Mouse (Mus musculus): ENCODE results near the gene Zfp607a. TPM values are rescaled to one million over a fixed set of nuclear protein-coding genes. Genes with fewer than 3 reads are reported as not detected.

Zfp607a gene
- polyA plus RNA-seq, 2 experiments = 0.59 to 0.84 TPM

DNA sequence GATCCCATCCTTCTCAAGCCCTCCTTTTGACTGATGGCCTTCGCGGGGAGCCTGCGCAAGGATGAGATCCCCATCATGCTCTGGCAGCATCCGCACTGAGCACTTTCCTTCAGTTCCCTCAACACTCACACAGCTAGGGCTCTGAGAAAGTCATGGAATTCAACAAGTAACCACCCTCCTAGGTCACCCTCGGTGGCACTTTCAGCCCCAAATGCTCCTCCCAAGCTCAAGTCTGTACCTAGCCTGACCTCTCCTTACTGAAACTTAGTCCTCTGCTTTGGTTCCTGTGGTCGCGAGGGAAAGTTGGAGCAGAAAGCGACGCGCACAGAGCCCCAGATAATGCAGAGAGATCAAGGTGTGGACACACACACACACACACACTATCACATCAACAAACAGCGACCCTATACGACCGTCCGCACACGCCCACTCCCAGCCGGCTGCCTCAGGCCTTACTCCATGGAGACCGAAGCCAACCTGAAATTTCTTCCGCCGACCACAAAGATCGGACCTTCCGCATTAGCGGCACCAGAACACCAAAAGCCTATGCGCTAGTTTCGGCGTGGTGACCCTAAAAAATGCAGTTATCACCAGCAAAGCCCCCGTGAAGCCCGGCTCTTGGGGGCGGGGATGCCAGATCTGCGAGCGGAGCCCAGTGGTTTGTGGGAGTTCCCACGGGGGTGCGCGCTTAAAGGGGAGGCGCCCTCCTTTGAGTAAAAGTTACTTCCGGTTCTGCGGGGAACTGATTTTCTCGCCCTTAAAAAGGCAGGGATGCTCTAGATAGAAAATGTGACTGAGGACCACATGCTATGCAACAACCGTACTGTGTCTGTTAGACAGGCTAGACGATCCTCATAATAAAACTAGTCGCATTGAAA lies 71.7 kb downstream of the Zfp607a start, which contains the start of gene Zfp974:
TSS of gene Zfp974 (minus strand) at position 643 of the 878 bp plus-strand sequence.
- DNase-seq (ENCODE audit: low read depth in 3 of 3, low spot score in 3 of 3) (peak in 2 of 3 experiments; percentile 2 to 33), ATAC-seq (ENCODE audit: insufficient read depth) (peak; percentile 50; the same call in 1 of the 2 replicates)
- peak within 1 kb of the TSS; percentile 58 to 82 for H3K4me3 ChIP-seq (ENCODE audit: insufficient read depth in 1 of 2, low read depth in 2 of 2, low read length in 2 of 2)
- TF ChIP-seq CTCF (IDR thresholded peaks at IDR 0.05; ENCODE audit: low read depth) (no peak), EP300 (IDR thresholded peaks at IDR 0.05; ENCODE audit: low read depth) (no peak)
- H3K27me3 ChIP-seq (ENCODE audit: control insufficient read depth, insufficient read depth, low read length) = no peaks in the 10 kb centered on the region
- WGBS (ENCODE audit: insufficient replicate concordance) = 7% methylated on average over 40 of the region's 40 CpGs
- peak within 1 kb of the TSS; percentile 57 for H3K9ac ChIP-seq (replicated peaks)
- peak within 1 kb of the TSS; percentile 66 for H3K4me2 ChIP-seq (ENCODE audit: low read depth)
- H3K9me3 ChIP-seq (ENCODE audit: control insufficient read depth, low read length) = no peaks in the 10 kb centered on the region
- no peaks in the 10 kb centered on the region for H3K36me3 ChIP-seq (replicated peaks; ENCODE audit: control insufficient read depth, insufficient read depth, low read depth)
- H3K4me1 ChIP-seq (replicated peaks; ENCODE audit: control insufficient read depth in 2 of 2, insufficient read depth in 2 of 2, low read length in 1 of 2) = peaks cover 4 to 10% of the 10 kb centered on the region in 2 experiments
- H3K27ac ChIP-seq = no peak within 1 kb of the TSS

Other genes with a start within 250 kb of the Zfp607a start
- 0.05 TPM in 1 of 2 replicates, not detected in the other for gene Ttc9b, start 203.6 kb upstream of the Zfp607a start, polyA plus RNA-seq (2012; rRNA removed)
- not detected in 2 replicates for gene Ttc9b, start 203.6 kb upstream of the Zfp607a start, polyA plus RNA-seq (2014; fragmentation: Nextera tagmentation; extraction: Ambion mirVana)
- gene Map3k10, start 182.9 kb upstream of the Zfp607a start, polyA plus RNA-seq (2012; rRNA removed) = 3.4 and 3.5 TPM in 2 replicates
- gene Map3k10, start 182.9 kb upstream of the Zfp607a start, polyA plus RNA-seq (2014; fragmentation: Nextera tagmentation; extraction: Ambion mirVana) = 1.00 and 1.0 TPM in 2 replicates
- 0.11 and 0.19 TPM in 2 replicates for gene Zfp607b, start 168.2 kb upstream of the Zfp607a start, polyA plus RNA-seq (2012; rRNA removed)
- 0.23 and 0.25 TPM in 2 replicates for gene Zfp607b, start 168.2 kb upstream of the Zfp607a start, polyA plus RNA-seq (2014; fragmentation: Nextera tagmentation; extraction: Ambion mirVana)
- gene Zfp60, start 126.1 kb upstream of the Zfp607a start, polyA plus RNA-seq (2012; rRNA removed) = 0.97 and 1.4 TPM in 2 replicates
- gene Zfp60, start 126.1 kb upstream of the Zfp607a start, polyA plus RNA-seq (2014; fragmentation: Nextera tagmentation; extraction: Ambion mirVana) = 3.1 and 4.5 TPM in 2 replicates
- 0.50 and 0.90 TPM in 2 replicates for gene Zfp626, start 50.3 kb upstream of the Zfp607a start, polyA plus RNA-seq (2012; rRNA removed)
- gene Zfp626, start 50.3 kb upstream of the Zfp607a start, polyA plus RNA-seq (2014; fragmentation: Nextera tagmentation; extraction: Ambion mirVana) = 0.55 and 0.71 TPM in 2 replicates
- 0.42 and 0.68 TPM in 2 replicates for gene Zfp59, start 18.9 kb upstream of the Zfp607a start, polyA plus RNA-seq (2012; rRNA removed)
- gene Zfp59, start 18.9 kb upstream of the Zfp607a start, polyA plus RNA-seq (2014; fragmentation: Nextera tagmentation; extraction: Ambion mirVana) = 1.5 and 1.9 TPM in 2 replicates
- gene Zfp974, start 71.9 kb downstream of the Zfp607a start, polyA plus RNA-seq (2012; rRNA removed) = 0.30 and 0.55 TPM in 2 replicates
- 0.80 and 0.91 TPM in 2 replicates for gene Zfp974, start 71.9 kb downstream of the Zfp607a start, polyA plus RNA-seq (2014; fragmentation: Nextera tagmentation; extraction: Ambion mirVana)
- gene Zfp780b, start 121.6 kb downstream of the Zfp607a start, polyA plus RNA-seq (2012; rRNA removed) = 0.83 and 1.3 TPM in 2 replicates
- 2.4 and 2.6 TPM in 2 replicates for gene Zfp780b, start 121.6 kb downstream of the Zfp607a start, polyA plus RNA-seq (2014; fragmentation: Nextera tagmentation; extraction: Ambion mirVana)
- gene Zfp850, start 156.6 kb downstream of the Zfp607a start, polyA plus RNA-seq (2012; rRNA removed) = 0.69 and 0.94 TPM in 2 replicates
- gene Zfp850, start 156.6 kb downstream of the Zfp607a start, polyA plus RNA-seq (2014; fragmentation: Nextera tagmentation; extraction: Ambion mirVana) = 2.3 and 2.4 TPM in 2 replicates
- gene Psmc4, start 192.6 kb downstream of the Zfp607a start, polyA plus RNA-seq (2012; rRNA removed) = 69.5 and 94.9 TPM in 2 replicates
- gene Psmc4, start 192.6 kb downstream of the Zfp607a start, polyA plus RNA-seq (2014; fragmentation: Nextera tagmentation; extraction: Ambion mirVana) = 126 and 137 TPM in 2 replicates
- not detected in 2 replicates for gene Fcgbp, start 213.7 kb downstream of the Zfp607a start, polyA plus RNA-seq (2012; rRNA removed)
- not detected in 2 replicates for gene Fcgbp, start 213.7 kb downstream of the Zfp607a start, polyA plus RNA-seq (2014; fragmentation: Nextera tagmentation; extraction: Ambion mirVana)